In the genomic region with DNA sequence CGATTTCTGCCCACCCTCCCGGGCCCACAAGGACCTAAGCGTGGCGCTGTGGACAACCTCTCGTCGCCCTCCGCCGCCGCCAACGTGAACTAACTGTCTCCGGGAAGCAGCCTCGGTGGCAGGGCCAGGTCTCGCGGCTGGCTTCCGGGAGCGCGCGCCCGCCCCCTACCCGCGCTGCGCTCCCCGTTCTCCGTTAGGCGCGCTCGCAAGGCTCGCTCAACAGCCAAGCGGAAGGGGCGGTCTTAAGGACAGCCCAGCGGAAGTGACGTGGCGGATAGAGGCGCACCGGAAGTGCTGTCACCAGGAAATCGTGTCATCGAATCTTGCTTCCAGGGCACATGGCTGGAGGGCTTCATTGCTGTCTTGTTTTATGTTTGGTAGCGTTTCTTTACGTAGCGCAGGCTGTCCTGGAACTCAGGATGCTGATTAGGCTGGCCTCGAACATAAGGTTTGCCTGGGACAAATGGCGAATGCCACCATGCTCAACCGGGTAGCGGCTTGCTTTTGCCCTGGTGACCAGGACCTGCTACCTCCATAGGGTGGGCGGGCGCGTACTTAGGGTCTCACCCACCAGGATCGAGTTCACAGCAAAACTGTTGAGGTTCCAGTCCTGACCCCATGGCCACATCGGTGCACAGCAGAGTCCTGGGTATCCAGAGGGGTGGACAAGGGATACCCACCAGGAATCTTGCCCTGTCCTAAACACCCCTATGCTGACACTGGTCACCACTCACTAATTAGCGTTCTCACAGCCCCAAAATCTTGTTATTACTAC, we compare ENCODE assay signal across 8 mouse cellular contexts. TPM values are rescaled to one million over a fixed set of nuclear protein-coding genes. Genes with fewer than 3 reads are reported as not detected.
A peak's percentile ranks its signal among the peaks of the same experiment; 100 is the strongest.
DNase-seq lines count a peak whose midpoint lies in the region; ATAC-seq lines count a peak whose summit lies in the region.

A gene (minus strand): TSS at position 269 of the 775 bp plus-strand sequence.

- H3K9ac ChIP-seq in hindbrain, embryonic 12.5 days: peak within 1 kb of the TSS; percentile 73

- DNase-seq in NIH3T3 (ENCODE audit: low read depth): peak; percentile 96
- DNase-seq in cerebellum, postnatal 10 days: peak; percentile 97 to 98
- peak; percentile 89 to 93 for DNase-seq in frontal cortex, postnatal 10 days (ENCODE audit: low spot score in 2 of 2)
- peak; percentile 91 to 96 for DNase-seq in layer of hippocampus, postnatal 14 days (ENCODE audit: low spot score in 2 of 2)
- DNase-seq in lung, postnatal 14 days: peak; percentile 95
- DNase-seq in retina, adult 2 months (ENCODE audit: low read depth, low spot score): peak; percentile 89
- DNase-seq in thymus, postnatal 36 days: peak; percentile 92 to 96

- H3K4me2 ChIP-seq in hindbrain, embryonic 12.5 days (replicated peaks): peak within 1 kb of the TSS; percentile 83

- no peaks in the 10 kb centered on the region for H3K27me3 ChIP-seq in hindbrain, embryonic 12.5 days

- peak; percentile 93 for ATAC-seq in hindbrain, embryonic 12.5 days (ENCODE audit: low FRiP score)

- WGBS in hindbrain, embryonic 12.5 days: 5% methylated on average over 50 of the region's 50 CpGs

- peak within 1 kb of the TSS; percentile 79 for H3K27ac ChIP-seq in hindbrain, embryonic 12.5 days

- no peaks in the 10 kb centered on the region for H3K9me3 ChIP-seq in hindbrain, embryonic 12.5 days (replicated peaks)

- H3K36me3 ChIP-seq in hindbrain, embryonic 12.5 days: peaks cover 20% of the 10 kb centered on the region

- H3K4me1 ChIP-seq in hindbrain, embryonic 12.5 days: peaks cover 24% of the 10 kb centered on the region

- H3K4me3 ChIP-seq in hindbrain, embryonic 12.5 days: peak within 1 kb of the TSS; percentile 64

RNA-seq across cellular contexts. Expression of the gene that starts here (rescaled TPM):
- 56.5 and 60.9 TPM in 2 replicates for polyA plus RNA-seq in hindbrain, embryonic 12.5 days (2016; fragmentation: Nextera tagmentation; extraction: Ambion mirVana)
- 10 to 100 TPM; 25.8 to 27.7 TPM for total RNA-seq in layer of hippocampus, postnatal 14 days (2021)

Comparison
In these comparisons a context has a peak if more than half of its experiments do, and no peak if none do; other contexts are left out.
1. Peak in every context shown above with its lines: DNase-seq, ATAC-seq, H3K4me3 ChIP-seq and H3K27ac ChIP-seq.